Mouse (Mus musculus) erythroblast, adult 5-6 weeks (primary cell): ENCODE measurements around the gene Lcn9. TPM values are rescaled to one million over a fixed set of nuclear protein-coding genes. Genes with fewer than 3 reads are reported as not detected.
A peak's percentile ranks its signal among the peaks of the same experiment; 100 is the strongest.

Experiments used
- ATAC-seq: replicated peaks from 2 replicates; pipeline ENCODE4 v1.8.0; 2016; ENCODE audit warnings: moderate number of reproducible peaks, mild to moderate bottlenecking, moderate TSS enrichment, inconsistent platforms; ENCODE audit not compliant: poor library complexity, low FRiP score, severe bottlenecking
- total RNA-seq, 2 experiments: library from RNA; stranded (forward) in 1 of 2; stranded (reverse) in 1 of 2; fragments of 150-400 nt in 1 of 2; fragments of 200-764, 138-1000 nt in 1 of 2; gene quantifications; 2 replicates each; pipeline versions ENCODE4 v1.2.3 to v1.2.4; 2015 to 2017; ENCODE audit warnings: low replicate concordance in 2 of 2

Lcn9 gene
- total RNA-seq, 2 experiments from 2014 or later, result not detected

- ATAC-seq, result no peak
Measured at GRCm38 (mm10) chr2:25844097-25844496, 21.1 kb downstream of the Lcn9 start.

- ATAC-seq, result no peak
Measured at GRCm38 (mm10) chr2:25846516-25846915, 23.6 kb downstream of the Lcn9 start.

- ATAC-seq, result no peak
Measured at GRCm38 (mm10) chr2:25847226-25847625, 24.3 kb downstream of the Lcn9 start, which contains the start of gene Sohlh1. Gene Sohlh1 (minus strand): TSS chr2:25847248.

GRCm38 (mm10) chr2:25850330-25850729 lies 27.4 kb downstream of the Lcn9 start:
- peak; percentile 49; the same call in 1 of the 2 replicates for ATAC-seq

GRCm38 (mm10) chr2:25852626-25853025 lies 29.7 kb downstream of the Lcn9 start:
- no peak for ATAC-seq

GRCm38 (mm10) chr2:25853998-25854397 lies 31.0 kb downstream of the Lcn9 start:
- ATAC-seq, result no peak

- ATAC-seq, result no peak
Measured at GRCm38 (mm10) chr2:25859891-25860290, 36.9 kb downstream of the Lcn9 start.

- no peak for ATAC-seq
Measured at GRCm38 (mm10) chr2:25862038-25862437, 39.1 kb downstream of the Lcn9 start.

GRCm38 (mm10) chr2:25862696-25863270 lies 39.8 kb downstream of the Lcn9 start:
- ATAC-seq, result no peak; the same call in 1 of the 2 replicates

GRCm38 (mm10) chr2:25863337-25864131 lies 40.6 kb downstream of the Lcn9 start, which contains the start of gene Kcnt1:
Gene Kcnt1 (plus strand): TSS chr2:25863734.
- ATAC-seq, result no peak

GRCm38 (mm10) chr2:25864230-25864629 lies 41.3 kb downstream of the Lcn9 start:
- ATAC-seq, result no peak

- ATAC-seq, result no peak
Measured at GRCm38 (mm10) chr2:25865412-25865811, 42.5 kb downstream of the Lcn9 start.

GRCm38 (mm10) chr2:25866656-25867055 lies 43.7 kb downstream of the Lcn9 start:
- no peak for ATAC-seq

Other genes starting within 250 kb of the Lcn9 start
- 2.5 and 7.1 TPM in 2 replicates for gene Mamdc4, start 248.3 kb upstream of the Lcn9 start, total RNA-seq (2015; ENCODE audit: low replicate concordance)
- gene Mamdc4, start 248.3 kb upstream of the Lcn9 start, total RNA-seq (2017; ENCODE audit: low replicate concordance), result 4.3 and 4.5 TPM in 2 replicates
- 0.96 and 7.1 TPM in 2 replicates for gene Phpt1, start 247.9 kb upstream of the Lcn9 start, total RNA-seq (2015; ENCODE audit: low replicate concordance)
- gene Phpt1, start 247.9 kb upstream of the Lcn9 start, total RNA-seq (2017; ENCODE audit: low replicate concordance), result 2.1 TPM in 1 of 2 replicates, not detected in the other
- 0.63 TPM in 1 of 2 replicates, not detected in the other for gene Ajm1, start 241.4 kb upstream of the Lcn9 start, total RNA-seq (2015; ENCODE audit: low replicate concordance)
- not detected in 2 replicates for gene Ajm1, start 241.4 kb upstream of the Lcn9 start, total RNA-seq (2017; ENCODE audit: low replicate concordance)
- gene Rabl6, start 214.6 kb upstream of the Lcn9 start, total RNA-seq (2015; ENCODE audit: low replicate concordance), result 18.1 and 22.4 TPM in 2 replicates
- gene Rabl6, start 214.6 kb upstream of the Lcn9 start, total RNA-seq (2017; ENCODE audit: low replicate concordance), result 11.8 and 29.1 TPM in 2 replicates
- not detected in 2 replicates for gene Ccdc183, start 205.5 kb upstream of the Lcn9 start, total RNA-seq (2015; ENCODE audit: low replicate concordance)
- not detected in 2 replicates for gene Ccdc183, start 205.5 kb upstream of the Lcn9 start, total RNA-seq (2017; ENCODE audit: low replicate concordance)
- gene Tmem141, start 201.1 kb upstream of the Lcn9 start, total RNA-seq (2015; ENCODE audit: low replicate concordance), result 4.6 and 6.0 TPM in 2 replicates
- gene Tmem141, start 201.1 kb upstream of the Lcn9 start, total RNA-seq (2017; ENCODE audit: low replicate concordance), result 2.2 and 9.4 TPM in 2 replicates
- gene Fcna, start 195.1 kb upstream of the Lcn9 start, total RNA-seq (2015; ENCODE audit: low replicate concordance), result 20.5 and 47.1 TPM in 2 replicates
- gene Fcna, start 195.1 kb upstream of the Lcn9 start, total RNA-seq (2017; ENCODE audit: low replicate concordance), result 24.3 and 27.7 TPM in 2 replicates
- not detected in 2 replicates for gene Lcn8, start 170.0 kb upstream of the Lcn9 start, total RNA-seq (2015; ENCODE audit: low replicate concordance)
- not detected in 2 replicates for gene Lcn8, start 170.0 kb upstream of the Lcn9 start, total RNA-seq (2017; ENCODE audit: low replicate concordance)
- gene Lcn5, start 165.2 kb upstream of the Lcn9 start, total RNA-seq (2015; ENCODE audit: low replicate concordance), result not detected in 2 replicates
- not detected in 2 replicates for gene Lcn5, start 165.2 kb upstream of the Lcn9 start, total RNA-seq (2017; ENCODE audit: low replicate concordance)
- not detected in 2 replicates for gene Lcn6, start 146.4 kb upstream of the Lcn9 start, total RNA-seq (2015; ENCODE audit: low replicate concordance)
- gene Lcn6, start 146.4 kb upstream of the Lcn9 start, total RNA-seq (2017; ENCODE audit: low replicate concordance), result not detected in 2 replicates
- gene Lcn10, start 140.4 kb upstream of the Lcn9 start, total RNA-seq (2015; ENCODE audit: low replicate concordance), result not detected in 2 replicates
- not detected in 2 replicates for gene Lcn10, start 140.4 kb upstream of the Lcn9 start, total RNA-seq (2017; ENCODE audit: low replicate concordance)
- not detected in 2 replicates for gene Obp2a, start 123.1 kb upstream of the Lcn9 start, total RNA-seq (2015; ENCODE audit: low replicate concordance)
- not detected in 2 replicates for gene Obp2a, start 123.1 kb upstream of the Lcn9 start, total RNA-seq (2017; ENCODE audit: low replicate concordance)
- 1.5 and 2.3 TPM in 2 replicates for gene Bmyc, start 116.4 kb upstream of the Lcn9 start, total RNA-seq (2015; ENCODE audit: low replicate concordance)
- gene Bmyc, start 116.4 kb upstream of the Lcn9 start, total RNA-seq (2017; ENCODE audit: low replicate concordance), result not detected in 2 replicates
- gene Obp2b, start 86.1 kb upstream of the Lcn9 start, total RNA-seq (2015; ENCODE audit: low replicate concordance), result not detected in 2 replicates
- not detected in 2 replicates for gene Obp2b, start 86.1 kb upstream of the Lcn9 start, total RNA-seq (2017; ENCODE audit: low replicate concordance)
- gene Lcn3, start 57.6 kb upstream of the Lcn9 start, total RNA-seq (2015; ENCODE audit: low replicate concordance), result not detected in 2 replicates
- gene Lcn3, start 57.6 kb upstream of the Lcn9 start, total RNA-seq (2017; ENCODE audit: low replicate concordance), result not detected in 2 replicates
- gene Lcn11, start 46.1 kb upstream of the Lcn9 start, total RNA-seq (2015; ENCODE audit: low replicate concordance), result not detected in 2 replicates
- not detected in 2 replicates for gene Lcn11, start 46.1 kb upstream of the Lcn9 start, total RNA-seq (2017; ENCODE audit: low replicate concordance)
- not detected in 2 replicates for gene Gm13539, start 40.9 kb upstream of the Lcn9 start, total RNA-seq (2015; ENCODE audit: low replicate concordance)
- not detected in 2 replicates for gene Gm13539, start 40.9 kb upstream of the Lcn9 start, total RNA-seq (2017; ENCODE audit: low replicate concordance)
- gene Glt6d1, start 7.3 kb upstream of the Lcn9 start, total RNA-seq (2015; ENCODE audit: low replicate concordance), result not detected in 2 replicates
- gene Glt6d1, start 7.3 kb upstream of the Lcn9 start, total RNA-seq (2017; ENCODE audit: low replicate concordance), result not detected in 2 replicates
- gene Sohlh1, start 24.1 kb downstream of the Lcn9 start, total RNA-seq (2015; ENCODE audit: low replicate concordance), result not detected in 2 replicates
- gene Sohlh1, start 24.1 kb downstream of the Lcn9 start, total RNA-seq (2017; ENCODE audit: low replicate concordance), result not detected in 2 replicates
- gene Kcnt1, start 40.6 kb downstream of the Lcn9 start, total RNA-seq (2015; ENCODE audit: low replicate concordance), result not detected in 2 replicates
- not detected in 2 replicates for gene Kcnt1, start 40.6 kb downstream of the Lcn9 start, total RNA-seq (2017; ENCODE audit: low replicate concordance)
- gene Camsap1, start 160.1 kb downstream of the Lcn9 start, total RNA-seq (2015; ENCODE audit: low replicate concordance), result 4.0 and 20.9 TPM in 2 replicates
- gene Camsap1, start 160.1 kb downstream of the Lcn9 start, total RNA-seq (2017; ENCODE audit: low replicate concordance), result 10.7 and 19.5 TPM in 2 replicates
- 531 and 563 TPM in 2 replicates for gene Ubac1, start 198.6 kb downstream of the Lcn9 start, total RNA-seq (2015; ENCODE audit: low replicate concordance)
- gene Ubac1, start 198.6 kb downstream of the Lcn9 start, total RNA-seq (2017; ENCODE audit: low replicate concordance), result 630 and 869 TPM in 2 replicates